Mouse (Mus musculus) heart, postnatal 0 days (tissue): ENCODE measurements around the gene Gfi1. TPM values are rescaled to one million over a fixed set of nuclear protein-coding genes. Genes with fewer than 3 reads are reported as not detected.
A peak's percentile ranks its signal among the peaks of the same experiment; 100 is the strongest.

ENCODE experiments used
- ATAC-seq: fragments of 200-750 bp; cut with Nextera tagmentation; 2 replicates; pipeline ENCODE4 v1.8.0; 2017; ENCODE audit warnings: low read depth, moderate number of reproducible peaks, moderate library complexity; ENCODE audit not compliant: insufficient read depth
- DNase-seq: peaks from one replicate; pipeline ENCODE4 v3.0.0-alpha.2; 2016; ENCODE audit warnings: low spot score
- H3K27ac ChIP-seq: fragments of 300-500 bp; sonication (generic); 2 replicates; pipeline ENCODE4 v1.5.1; 2014; ENCODE audit warnings: low read depth, mild to moderate bottlenecking
- H3K27me3 ChIP-seq: fragments of 300-500 bp; sonication (generic); 2 replicates; pipeline ENCODE4 v1.6.1; 2014; ENCODE audit warnings: low read length, mixed read lengths; ENCODE audit not compliant: control insufficient read depth, insufficient read depth
- H3K36me3 ChIP-seq: fragments of 300-500 bp; sonication (generic); replicated peaks from 2 replicates; pipeline ENCODE4 v1.6.1; 2014; ENCODE audit warnings: low read length, mixed read lengths; ENCODE audit not compliant: control insufficient read depth, insufficient read depth
- H3K4me1 ChIP-seq: fragments of 300-500 bp; sonication (generic); 2 replicates; pipeline ENCODE4 v1.6.1; 2014; ENCODE audit warnings: antibody characterized with exemption; ENCODE audit not compliant: control insufficient read depth, insufficient read depth
- H3K4me2 ChIP-seq: fragments of 300-500 bp; sonication (generic); 2 replicates; pipeline ENCODE4 v1.6.1; 2014; ENCODE audit warnings: low read depth, mild to moderate bottlenecking, low read length, moderate library complexity
- H3K4me3 ChIP-seq: fragments of 300-500 bp; sonication (generic); 2 replicates; pipeline ENCODE4 v1.5.1; 2014; ENCODE audit warnings: low read depth, low read length
- H3K9ac ChIP-seq: fragments of 300-500 bp; sonication (generic); replicated peaks from 2 replicates; pipeline ENCODE4 v1.6.1; 2014; ENCODE audit warnings: low read depth, low read length, mixed read lengths
- H3K9me3 ChIP-seq: fragments of 300-500 bp; sonication (generic); replicated peaks from 2 replicates; pipeline ENCODE4 v1.6.1; 2016; ENCODE audit warnings: low read length; ENCODE audit not compliant: control insufficient read depth
- CTCF ChIP-seq: IDR thresholded peaks from 2 replicates; pipeline ENCODE4 v1.5.1; 2016; ENCODE audit warnings: antibody characterized with exemption, control low read depth, low read depth
- EP300 ChIP-seq: IDR thresholded peaks from 2 replicates; pipeline ENCODE4 v1.6.1; 2016; ENCODE audit warnings: antibody characterized with exemption, low read depth
- WGBS: fragments of 180-500 bp; shearing (Covaris S2); extraction: QIAGEN DNeasy Blood & Tissue Kit; methylation state at CpG from one replicate; pipeline ENCODE4 v1.1.7; 2014; 5-methylcytosine and 5-hydroxymethylcytosine counted together
- polyA plus RNA-seq: library from polyadenylated mRNA; unstranded; fragments of >200 nt; fragmentation: Nextera tagmentation; extraction: Ambion mirVana; gene quantifications from 2 replicates; pipeline ENCODE4 v1.2.1, GENCODE M21; 2015
- total RNA-seq: library from RNA; depleted of rRNA; stranded (reverse); fragments of >200 nt; gene quantifications from 2 replicates; pipeline ENCODE4 v1.2.3, GENCODE M21; 2014; ENCODE audit warnings: low replicate concordance

Gene Gfi1
- total and polyA plus RNA-seq, 2 experiments from 2014 or later, result not detected

- DNase-seq (no peak), ATAC-seq (no peak)
- TF ChIP-seq CTCF (no peak), EP300 (no peak)
- no peaks in the 10 kb centered on the region for H3K9me3 ChIP-seq
- no peak overlapping the region for H3K27ac ChIP-seq
- peaks cover 29% of the 10 kb centered on the region; the same call in 1 of the 2 replicates for H3K4me1 ChIP-seq
- no peaks in the 10 kb centered on the region for H3K36me3 ChIP-seq
- H3K9ac ChIP-seq, result no peak overlapping the region
- peak overlapping the region; percentile 74 for H3K4me2 ChIP-seq
- WGBS, result 30% methylated on average over 12 of the region's 12 CpGs
- H3K4me3 ChIP-seq, result peak overlapping the region; percentile 53
- H3K27me3 ChIP-seq, result peaks cover 91% of the 10 kb centered on the region
Measured at GRCm38 (mm10) chr5:107727007-107727402, 1.2 kb upstream of the Gfi1 start.

- peak overlapping the region; percentile 74 for H3K4me2 ChIP-seq
- no peaks in the 10 kb centered on the region for H3K36me3 ChIP-seq
- WGBS, result under 1% methylated on average over 56 of the region's 57 CpGs
- TF ChIP-seq EP300 (no peak), CTCF (no peak)
- no peak overlapping the region; the same call in 1 of the 2 replicates for H3K9ac ChIP-seq
- H3K4me1 ChIP-seq, result peaks cover 33% of the 10 kb centered on the region; the same call in 1 of the 2 replicates
- ATAC-seq (no peak), DNase-seq (no peak)
- peak overlapping the region; percentile 53 for H3K4me3 ChIP-seq
- H3K27me3 ChIP-seq, result peaks cover 94% of the 10 kb centered on the region
- no peak overlapping the region for H3K27ac ChIP-seq
- H3K9me3 ChIP-seq, result no peaks in the 10 kb centered on the region
Measured at GRCm38 (mm10) chr5:107726281-107727006, 608 bp upstream of the Gfi1 start.

- H3K27me3 ChIP-seq, result peaks cover 94% of the 10 kb centered on the region
- peak overlapping the region; percentile 74 for H3K4me2 ChIP-seq
- no peak overlapping the region for H3K9ac ChIP-seq
- DNase-seq (no peak), ATAC-seq (no peak)
- no peak for TF ChIP-seq CTCF
- TF ChIP-seq EP300, result no peak
- no peaks in the 10 kb centered on the region for H3K9me3 ChIP-seq
- no peaks in the 10 kb centered on the region for H3K36me3 ChIP-seq
- H3K27ac ChIP-seq, result no peak overlapping the region
- H3K4me1 ChIP-seq, result peaks cover 37% of the 10 kb centered on the region; the same call in 1 of the 2 replicates
- WGBS, result 1% methylated on average over 51 of the region's 52 CpGs
- H3K4me3 ChIP-seq, result peak overlapping the region; percentile 53
Measured at GRCm38 (mm10) chr5:107724661-107725434, 988 bp downstream of the Gfi1 start.

GRCm38 (mm10) chr5:107723541-107724511, 2.0 kb downstream of the Gfi1 start:
- Histone ChIP-seq H3K27ac (no peak overlapping the region), H3K4me3 (peak overlapping the region; percentile 53), H3K27me3 (peaks cover 99% of the 10 kb centered on the region), H3K36me3 (no peaks in the 10 kb centered on the region), H3K4me1 (peaks cover 37% of the 10 kb centered on the region; the same call in 1 of the 2 replicates), H3K4me2 (peak overlapping the region; percentile 74), H3K9me3 (no peaks in the 10 kb centered on the region), H3K9ac (no peak overlapping the region)
- TF ChIP-seq EP300 (no peak), CTCF (no peak)
- DNase-seq (no peak), ATAC-seq (peak; percentile 12; the same call in 1 of the 2 replicates)
- WGBS, result 3% methylated on average over 49 of the region's 49 CpGs
